Mouse (Mus musculus): Measurements from ENCODE around the gene Hist1h4a. TPM values are rescaled to one million over a fixed set of nuclear protein-coding genes. Genes with fewer than 3 reads are reported as not detected.
A peak's percentile ranks its signal among the peaks of the same experiment; 100 is the strongest.

Hist1h4a gene
- total RNA-seq, 2 experiments from 2014 or later = 15.4 to 211 TPM

- peak; percentile 64 for ATAC-seq (replicated peaks; ENCODE audit: low FRiP score, poor library complexity, severe bottlenecking)
Measured at GRCm38 (mm10) chr13:23745381-23746161, 15.5 kb downstream of the Hist1h4a start, which contains the start of gene Hist1h3c. TSS of gene Hist1h3c (minus strand) at chr13:23745602.

GRCm38 (mm10) chr13:23744421-23745380 is 16.3 kb downstream of the Hist1h4a start:
- 0 out of 2 replicates have a peak, but pooled peaks have one; percentile 5 for ATAC-seq (replicated peaks; ENCODE audit: low FRiP score, poor library complexity, severe bottlenecking)

GRCm38 (mm10) chr13:23743963-23744362 is 17.1 kb downstream of the Hist1h4a start:
- ATAC-seq (replicated peaks; ENCODE audit: low FRiP score, poor library complexity, severe bottlenecking) = no peak

- no peak for ATAC-seq (replicated peaks; ENCODE audit: low FRiP score, poor library complexity, severe bottlenecking)
Measured at GRCm38 (mm10) chr13:23743215-23743614, 17.8 kb downstream of the Hist1h4a start.

- ATAC-seq (replicated peaks; ENCODE audit: low FRiP score, poor library complexity, severe bottlenecking) = no peak
Measured at GRCm38 (mm10) chr13:23742007-23742406, 19.0 kb downstream of the Hist1h4a start.

GRCm38 (mm10) chr13:23740910-23741309 is 20.1 kb downstream of the Hist1h4a start:
- ATAC-seq (replicated peaks; ENCODE audit: low FRiP score, poor library complexity, severe bottlenecking) = no peak

GRCm38 (mm10) chr13:23740256-23740840 is 20.7 kb downstream of the Hist1h4a start:
- ATAC-seq (replicated peaks; ENCODE audit: low FRiP score, poor library complexity, severe bottlenecking) = no peak

GRCm38 (mm10) chr13:23739922-23740252 is 21.1 kb downstream of the Hist1h4a start:
- no peak for ATAC-seq (replicated peaks; ENCODE audit: low FRiP score, poor library complexity, severe bottlenecking)

- peak; percentile 71 for ATAC-seq (replicated peaks; ENCODE audit: low FRiP score, poor library complexity, severe bottlenecking)
Measured at GRCm38 (mm10) chr13:23739069-23739921, 21.7 kb downstream of the Hist1h4a start.

- ATAC-seq (replicated peaks; ENCODE audit: low FRiP score, poor library complexity, severe bottlenecking) = peak; percentile 68
Measured at GRCm38 (mm10) chr13:23738677-23739068, 22.4 kb downstream of the Hist1h4a start, which contains the start of gene Hist1h1c. TSS of gene Hist1h1c (plus strand) at chr13:23738808.

- no peak for ATAC-seq (replicated peaks; ENCODE audit: low FRiP score, poor library complexity, severe bottlenecking)
Measured at GRCm38 (mm10) chr13:23738041-23738440, 23.0 kb downstream of the Hist1h4a start.

- ATAC-seq (replicated peaks; ENCODE audit: low FRiP score, poor library complexity, severe bottlenecking) = no peak
Measured at GRCm38 (mm10) chr13:23737091-23737490, 23.9 kb downstream of the Hist1h4a start.

GRCm38 (mm10) chr13:23732156-23732804 is 28.8 kb downstream of the Hist1h4a start:
- peak; percentile 88 for ATAC-seq (replicated peaks; ENCODE audit: low FRiP score, poor library complexity, severe bottlenecking)

GRCm38 (mm10) chr13:23730479-23730878 is 30.6 kb downstream of the Hist1h4a start:
- peak; percentile 44; the same call in 1 of the 2 replicates for ATAC-seq (replicated peaks; ENCODE audit: low FRiP score, poor library complexity, severe bottlenecking)

GRCm38 (mm10) chr13:23729706-23730105 is 31.3 kb downstream of the Hist1h4a start:
- no peak for ATAC-seq (replicated peaks; ENCODE audit: low FRiP score, poor library complexity, severe bottlenecking)

GRCm38 (mm10) chr13:23729192-23729525 is 31.9 kb downstream of the Hist1h4a start:
- no peak for ATAC-seq (replicated peaks; ENCODE audit: low FRiP score, poor library complexity, severe bottlenecking)

- ATAC-seq (replicated peaks; ENCODE audit: low FRiP score, poor library complexity, severe bottlenecking) = no peak
Measured at GRCm38 (mm10) chr13:23728472-23729191, 32.4 kb downstream of the Hist1h4a start.

- ATAC-seq (replicated peaks; ENCODE audit: low FRiP score, poor library complexity, severe bottlenecking) = no peak
Measured at GRCm38 (mm10) chr13:23725213-23725612, 35.8 kb downstream of the Hist1h4a start.

All from erythroblast, adult 5-6 weeks (primary cell).